Mouse (Mus musculus): ENCODE data around the gene Capn7. TPM values are rescaled to one million over a fixed set of nuclear protein-coding genes. Genes with fewer than 3 reads are reported as not detected.

The Capn7 gene
- polyA plus RNA-seq, 1 experiment from 2014 or later = 89.4 TPM

- 92% methylated on average over 8 of the region's 8 CpGs for WGBS
- ATAC-seq (ENCODE audit: low read depth) = no peak
- no peak overlapping the region for H3K4me3 ChIP-seq (ENCODE audit: low read depth, low read length)
- peaks cover 9% of the 10 kb centered on the region; the same call in 1 of the 2 replicates for H3K4me1 ChIP-seq (ENCODE audit: control insufficient read depth, insufficient read depth, low read length)
- H3K36me3 ChIP-seq (ENCODE audit: control insufficient read depth, insufficient read depth, low read length) = no peaks in the 10 kb centered on the region
- no peak overlapping the region for H3K9ac ChIP-seq (replicated peaks; ENCODE audit: low read depth, low read length)
- no peak overlapping the region for H3K4me2 ChIP-seq (ENCODE audit: low read depth, low read length)
- no peaks in the 10 kb centered on the region for H3K27me3 ChIP-seq (ENCODE audit: control insufficient read depth, insufficient read depth, low read length)
- H3K9me3 ChIP-seq (ENCODE audit: control insufficient read depth, low read length) = no peaks in the 10 kb centered on the region
- no peak overlapping the region for H3K27ac ChIP-seq (ENCODE audit: low read depth, low read length)
Observed at GRCm38 (mm10) chr14:31420135-31420534, 83.7 kb downstream of the Capn7 start.

GRCm38 (mm10) chr14:31420562-31420961 lies 84.1 kb downstream of the Capn7 start:
- H3K4me3 ChIP-seq (ENCODE audit: low read depth, low read length) = no peak overlapping the region
- H3K9me3 ChIP-seq (ENCODE audit: control insufficient read depth, low read length) = no peaks in the 10 kb centered on the region
- peaks cover 9% of the 10 kb centered on the region; the same call in 1 of the 2 replicates for H3K4me1 ChIP-seq (ENCODE audit: control insufficient read depth, insufficient read depth, low read length)
- H3K4me2 ChIP-seq (ENCODE audit: low read depth, low read length) = no peak overlapping the region
- H3K27ac ChIP-seq (ENCODE audit: low read depth, low read length) = no peak overlapping the region
- no peak for ATAC-seq (ENCODE audit: low read depth)
- H3K9ac ChIP-seq (replicated peaks; ENCODE audit: low read depth, low read length) = no peak overlapping the region
- no peaks in the 10 kb centered on the region for H3K36me3 ChIP-seq (ENCODE audit: control insufficient read depth, insufficient read depth, low read length)
- no peaks in the 10 kb centered on the region for H3K27me3 ChIP-seq (ENCODE audit: control insufficient read depth, insufficient read depth, low read length)
- 79% methylated on average over 7 of the region's 7 CpGs for WGBS

- Histone ChIP-seq H3K27ac (ENCODE audit: low read depth, low read length) (0 out of 2 replicates have a peak overlapping the region, but pooled peaks have one; percentile 13), H3K4me3 (ENCODE audit: low read depth, low read length) (no peak overlapping the region), H3K4me1 (ENCODE audit: control insufficient read depth, insufficient read depth, low read length) (peaks cover 9% of the 10 kb centered on the region; the same call in 1 of the 2 replicates), H3K9ac (replicated peaks; ENCODE audit: low read depth, low read length) (no peak overlapping the region), H3K36me3 (ENCODE audit: control insufficient read depth, insufficient read depth, low read length) (no peaks in the 10 kb centered on the region), H3K4me2 (ENCODE audit: low read depth, low read length) (no peak overlapping the region), H3K9me3 (ENCODE audit: control insufficient read depth, low read length) (no peaks in the 10 kb centered on the region), H3K27me3 (ENCODE audit: control insufficient read depth, insufficient read depth, low read length) (no peaks in the 10 kb centered on the region)
- WGBS = 24% methylated on average over 7 of the region's 7 CpGs
- no peak for ATAC-seq (ENCODE audit: low read depth)
Observed at GRCm38 (mm10) chr14:31420985-31421384, 84.5 kb downstream of the Capn7 start.

Other genes with a start within 250 kb of the Capn7 start
- 69.3 and 74.1 TPM in 2 replicates for gene Smim4, start 207.7 kb upstream of the Capn7 start, polyA plus RNA-seq (2014; fragmentation: Nextera tagmentation; extraction: Ambion mirVana)
- 219 and 241 TPM in 2 replicates for gene Nt5dc2, start 205.6 kb upstream of the Capn7 start, polyA plus RNA-seq (2014; fragmentation: Nextera tagmentation; extraction: Ambion mirVana)
- 7.0 and 28.7 TPM in 2 replicates for gene Stab1, start 168.0 kb upstream of the Capn7 start, polyA plus RNA-seq (2014; fragmentation: Nextera tagmentation; extraction: Ambion mirVana)
- 4.1 and 5.5 TPM in 2 replicates for gene Tnnc1, start 128.3 kb upstream of the Capn7 start, polyA plus RNA-seq (2014; fragmentation: Nextera tagmentation; extraction: Ambion mirVana)
- gene Nisch, start 119.7 kb upstream of the Capn7 start, polyA plus RNA-seq (2014; fragmentation: Nextera tagmentation; extraction: Ambion mirVana) = 282 and 335 TPM in 2 replicates
- gene Sema3g, start 118.8 kb upstream of the Capn7 start, polyA plus RNA-seq (2014; fragmentation: Nextera tagmentation; extraction: Ambion mirVana) = 0.13 and 0.21 TPM in 2 replicates
- gene Phf7, start 85.3 kb upstream of the Capn7 start, polyA plus RNA-seq (2014; fragmentation: Nextera tagmentation; extraction: Ambion mirVana) = 11.8 TPM in 2 replicates
- gene Bap1, start 85.2 kb upstream of the Capn7 start, polyA plus RNA-seq (2014; fragmentation: Nextera tagmentation; extraction: Ambion mirVana) = 97.5 and 101 TPM in 2 replicates
- gene Dnah1, start 12.7 kb upstream of the Capn7 start, polyA plus RNA-seq (2014; fragmentation: Nextera tagmentation; extraction: Ambion mirVana) = 3.6 and 4.0 TPM in 2 replicates
- gene Sh3bp5, start 99.4 kb downstream of the Capn7 start, polyA plus RNA-seq (2014; fragmentation: Nextera tagmentation; extraction: Ambion mirVana) = 58.1 and 104 TPM in 2 replicates
- 8.9 and 12.0 TPM in 2 replicates for gene Eaf1, start 157.8 kb downstream of the Capn7 start, polyA plus RNA-seq (2014; fragmentation: Nextera tagmentation; extraction: Ambion mirVana)
- 44.1 and 52.3 TPM in 2 replicates for gene Mettl6, start 158.4 kb downstream of the Capn7 start, polyA plus RNA-seq (2014; fragmentation: Nextera tagmentation; extraction: Ambion mirVana)

Data from neural tube, embryonic 14.5 days (tissue).